Comparison of ENCODE assay signal across 14 mouse cellular contexts in the genomic region with DNA sequence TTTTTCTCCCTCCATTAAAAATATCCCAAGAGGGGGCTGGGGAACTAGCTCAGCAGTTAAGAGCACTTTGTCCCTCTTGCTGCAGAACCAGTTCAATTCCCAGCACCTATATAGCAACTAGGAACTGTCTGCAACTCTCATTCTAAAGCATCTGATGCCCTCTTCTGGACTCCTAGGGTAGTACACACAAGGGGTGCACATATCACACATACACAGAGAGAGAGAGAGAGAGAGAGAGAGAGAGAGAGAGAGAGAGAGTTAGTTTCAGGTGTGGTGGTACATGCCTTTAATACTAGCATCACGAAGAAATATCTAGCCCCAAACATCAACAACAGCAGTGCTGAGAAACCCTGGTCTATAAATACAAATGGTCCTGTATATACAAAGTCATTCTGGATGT. TPM values are rescaled to one million over a fixed set of nuclear protein-coding genes. Genes with fewer than 3 reads are reported as not detected.
A peak's percentile ranks its signal among the peaks of the same experiment; 100 is the strongest.
DNase-seq lines count a peak whose midpoint lies in the region; ATAC-seq and TF ChIP-seq lines count a peak whose summit lies in the region.
"Had no signal": no experiment of that assay in that cellular context is flagged by ENCODE, and none has a peak within 500 bp of the region (broad histone marks: within the 10 kb centered on the region; RNA-seq: fewer than 3 reads in every experiment).

No protein-coding gene starts in this region.

- no peak overlapping the region for H3K27ac ChIP-seq in kidney, postnatal 0 days
- H3K27ac ChIP-seq in midbrain, embryonic 15.5 days = no peak overlapping the region
- H3K27ac ChIP-seq in midbrain, embryonic 16.5 days (ENCODE audit: low read length) = no peak overlapping the region
- H3K27ac ChIP-seq: forebrain, embryonic 13.5 days had no signal

- no peak overlapping the region for H3K4me2 ChIP-seq in kidney, postnatal 0 days (ENCODE audit: low read length)
- H3K4me2 ChIP-seq in midbrain, embryonic 15.5 days = no peak overlapping the region
- no peak overlapping the region for H3K4me2 ChIP-seq in midbrain, embryonic 16.5 days (ENCODE audit: low read length)
- H3K4me2 ChIP-seq: forebrain, embryonic 13.5 days; heart, embryonic 13.5 days; liver, embryonic 11.5 days had no signal

- H3K9ac ChIP-seq in kidney, postnatal 0 days (ENCODE audit: low read depth, low read length) = no peak overlapping the region
- H3K9ac ChIP-seq in midbrain, embryonic 15.5 days = no peak overlapping the region
- no peak overlapping the region for H3K9ac ChIP-seq in midbrain, embryonic 16.5 days (ENCODE audit: low read depth, low read length)
- H3K9ac ChIP-seq: forebrain, embryonic 13.5 days; heart, embryonic 13.5 days had no signal

- DNase-seq in kidney, postnatal 0 days (ENCODE audit: low spot score) = no peak
- DNase-seq in kidney, adult 9 months = no peak
- DNase-seq in ZHBTc4 (ENCODE audit: low read depth, low spot score) = peak; percentile 45
- no peak for DNase-seq in spleen, postnatal 4 days (ENCODE audit: low spot score in 2 of 2)
- DNase-seq in cerebellum, adult 9-10 months = no peak
- DNase-seq: heart, postnatal 36 days; thymus, adult 18-20 months had no signal

- TF ChIP-seq CTCF in kidney, postnatal 0 days (IDR thresholded peaks at IDR 0.05; ENCODE audit: low read depth) = peak; percentile 32; the same call in 1 of the 2 replicates

- H3K9me3 ChIP-seq in kidney, postnatal 0 days (replicated peaks; ENCODE audit: low read length) = no peaks in the 10 kb centered on the region
- no peaks in the 10 kb centered on the region for H3K9me3 ChIP-seq in midbrain, embryonic 15.5 days
- no peaks in the 10 kb centered on the region; the same call in 1 of the 2 replicates for H3K9me3 ChIP-seq in midbrain, embryonic 16.5 days (replicated peaks; ENCODE audit: control insufficient read depth, low read length, poor library complexity, severe bottlenecking)
- H3K9me3 ChIP-seq: forebrain, embryonic 13.5 days had no signal

- no peaks in the 10 kb centered on the region for H3K4me1 ChIP-seq in kidney, postnatal 0 days (replicated peaks; ENCODE audit: insufficient read depth, low read length)
- H3K4me1 ChIP-seq in midbrain, embryonic 15.5 days = no peaks in the 10 kb centered on the region
- H3K4me1 ChIP-seq in midbrain, embryonic 16.5 days (ENCODE audit: control insufficient read depth, insufficient read depth, low read length) = no peaks in the 10 kb centered on the region

- ATAC-seq in kidney, postnatal 0 days (replicated peaks; ENCODE audit: low FRiP score, low read depth) = no peak
- ATAC-seq in midbrain, embryonic 15.5 days (replicated peaks) = peak; percentile 37; the same call in 1 of the 2 replicates
- no peak for ATAC-seq in midbrain, embryonic 16.5 days

- no peaks in the 10 kb centered on the region for H3K27me3 ChIP-seq in kidney, postnatal 0 days (ENCODE audit: insufficient read depth, low read length)
- no peaks in the 10 kb centered on the region for H3K27me3 ChIP-seq in midbrain, embryonic 15.5 days (replicated peaks)
- no peaks in the 10 kb centered on the region for H3K27me3 ChIP-seq in midbrain, embryonic 16.5 days (ENCODE audit: control insufficient read depth, insufficient read depth, low read depth, low read length)
- H3K27me3 ChIP-seq: forebrain, embryonic 13.5 days; heart, embryonic 13.5 days had no signal

- no peaks in the 10 kb centered on the region for H3K36me3 ChIP-seq in kidney, postnatal 0 days (ENCODE audit: insufficient read depth, low read length)
- H3K36me3 ChIP-seq in midbrain, embryonic 15.5 days (replicated peaks) = no peaks in the 10 kb centered on the region
- H3K36me3 ChIP-seq in midbrain, embryonic 16.5 days (ENCODE audit: control insufficient read depth, insufficient read depth, low read length) = no peaks in the 10 kb centered on the region
- H3K36me3 ChIP-seq: heart, embryonic 13.5 days had no signal

- H3K4me3 ChIP-seq in kidney, postnatal 0 days (replicated peaks; ENCODE audit: low read depth, low read length) = no peak overlapping the region
- H3K4me3 ChIP-seq in midbrain, embryonic 15.5 days = no peak overlapping the region
- H3K4me3 ChIP-seq in midbrain, embryonic 16.5 days (ENCODE audit: low read depth, low read length) = no peak overlapping the region
- H3K4me3 ChIP-seq: forebrain, embryonic 13.5 days; heart, embryonic 13.5 days had no signal

- WGBS in kidney, postnatal 0 days = 76% methylated on average over 1 of the region's 1 CpGs
- WGBS in midbrain, embryonic 15.5 days = 89% methylated on average over 1 of the region's 1 CpGs
- WGBS in midbrain, embryonic 16.5 days = 84% methylated on average over 1 of the region's 1 CpGs

RNA-seq across cellular contexts. Expression of a gene that starts 17.5 kb away (rescaled TPM):
- not detected in 2 replicates for polyA plus RNA-seq in kidney, postnatal 0 days (2015; fragmentation: Nextera tagmentation; extraction: Ambion mirVana)
- polyA plus RNA-seq in midbrain, embryonic 15.5 days (2015; fragmentation: Nextera tagmentation; extraction: Ambion mirVana) = not detected in 2 replicates
- not detected in 2 replicates for polyA plus RNA-seq in midbrain, embryonic 16.5 days (2015; fragmentation: Nextera tagmentation; extraction: Ambion mirVana)
- polyA plus RNA-seq: forebrain, embryonic 13.5 days; heart, embryonic 13.5 days; hindbrain, embryonic 16.5 days; kidney, adult 2 months; liver, embryonic 11.5 days had no signal
